Mouse (Mus musculus): ENCODE data around the gene Unc13d. TPM values are rescaled to one million over a fixed set of nuclear protein-coding genes. Genes with fewer than 3 reads are reported as not detected.
A peak's percentile ranks its signal among the peaks of the same experiment; 100 is the strongest.

The Unc13d gene
- total RNA-seq, 1 experiment from 2014 or later = 29.9 TPM

DNA sequence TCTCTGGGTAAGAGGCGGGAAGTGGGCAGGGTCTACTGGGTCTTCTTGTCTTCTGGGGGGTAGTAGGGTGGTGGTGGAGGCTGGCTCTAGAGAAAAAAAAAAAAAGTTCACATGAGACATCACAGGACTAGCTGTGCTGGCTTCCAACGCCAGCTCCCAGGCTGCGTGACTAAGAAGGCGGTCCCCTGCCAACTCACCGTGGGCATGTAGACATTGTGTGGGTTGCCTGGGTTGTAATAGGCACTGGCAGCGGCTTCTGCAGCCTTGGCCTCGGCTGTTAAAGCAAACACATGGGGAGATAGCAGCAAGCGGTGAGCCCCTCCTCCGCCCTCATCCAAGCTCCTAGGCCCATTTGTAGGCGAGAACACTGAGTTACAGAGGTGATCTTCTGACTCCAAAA is 1.8 kb upstream of the Unc13d start:
- no peak for ATAC-seq (replicated peaks; ENCODE audit: low read depth, poor library complexity, severe bottlenecking)

DNA sequence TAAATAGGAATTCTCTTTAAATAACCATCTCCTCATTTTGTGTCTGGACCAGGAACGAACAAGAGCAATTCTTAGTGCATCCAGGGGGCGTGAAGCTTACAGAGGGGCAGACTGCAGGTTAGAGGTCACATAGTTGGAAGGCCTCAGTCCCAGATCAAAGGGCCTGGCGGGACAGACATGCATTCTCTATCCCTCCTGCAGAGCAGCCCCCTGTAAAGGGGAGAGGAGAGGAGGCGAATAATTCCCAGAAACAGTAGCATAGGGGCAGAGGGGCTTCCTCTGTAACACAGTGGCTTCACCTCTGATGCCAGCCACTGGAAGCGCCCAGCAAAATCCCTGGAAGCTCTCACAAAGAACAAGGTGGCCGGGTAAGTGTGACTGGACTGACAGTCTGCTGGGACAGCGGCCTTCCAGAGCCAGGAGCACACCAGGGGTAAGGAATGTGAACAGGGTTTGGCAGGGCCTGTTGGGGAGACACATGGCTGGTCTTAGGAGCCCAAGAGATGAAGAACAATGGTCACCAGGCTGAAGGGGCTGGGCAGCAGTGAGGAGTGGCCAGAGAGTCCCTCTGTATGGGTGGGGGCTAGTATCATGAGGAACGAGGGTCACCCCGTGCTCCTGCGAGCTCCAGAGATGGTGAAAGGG is 1.0 kb upstream of the Unc13d start:
- ATAC-seq (replicated peaks; ENCODE audit: low read depth, poor library complexity, severe bottlenecking) = no peak

DNA sequence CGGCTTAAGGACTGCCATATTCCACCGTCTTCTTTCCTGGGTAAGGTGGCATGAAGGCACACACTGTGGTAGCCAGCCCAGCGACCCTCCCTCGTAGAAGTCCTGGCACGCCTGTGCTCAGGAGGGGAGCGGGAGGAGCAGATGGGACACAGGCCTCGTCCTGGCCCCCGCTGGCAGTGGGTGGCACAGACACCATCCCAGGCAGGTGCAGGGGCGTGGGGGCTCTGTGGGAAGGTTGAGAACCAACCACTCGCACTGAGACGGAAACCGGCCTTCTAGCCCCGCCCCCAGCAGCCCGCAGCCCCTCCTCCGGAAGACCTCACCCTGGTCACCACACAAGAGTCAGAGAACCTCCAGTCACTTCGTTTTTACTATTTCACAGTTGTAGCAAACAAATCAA is 460 bp upstream of the Unc13d start:
- ATAC-seq (replicated peaks; ENCODE audit: low read depth, poor library complexity, severe bottlenecking) = peak; percentile 45

DNA sequence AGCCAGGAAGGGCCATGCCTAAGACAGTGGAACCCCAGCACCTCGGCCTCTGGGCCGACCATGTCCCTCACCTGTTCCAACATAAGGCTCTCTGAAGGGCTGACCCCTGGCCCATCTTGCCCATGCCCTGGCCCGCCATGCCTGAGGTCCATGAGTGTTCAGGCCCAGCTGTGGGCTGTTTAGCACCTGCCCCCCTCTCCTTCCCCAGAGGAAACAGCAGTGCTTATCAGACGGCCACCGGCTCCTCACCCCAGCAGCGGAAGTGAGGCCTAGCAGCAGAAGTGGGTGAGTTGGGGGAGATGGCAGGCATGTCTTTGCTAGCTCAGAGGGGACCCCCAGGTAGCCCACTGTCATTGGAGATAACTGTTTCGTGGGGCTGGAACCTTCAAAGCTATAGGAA is 925 bp downstream of the Unc13d start:
- ATAC-seq (replicated peaks; ENCODE audit: low read depth, poor library complexity, severe bottlenecking) = peak; percentile 52

DNA sequence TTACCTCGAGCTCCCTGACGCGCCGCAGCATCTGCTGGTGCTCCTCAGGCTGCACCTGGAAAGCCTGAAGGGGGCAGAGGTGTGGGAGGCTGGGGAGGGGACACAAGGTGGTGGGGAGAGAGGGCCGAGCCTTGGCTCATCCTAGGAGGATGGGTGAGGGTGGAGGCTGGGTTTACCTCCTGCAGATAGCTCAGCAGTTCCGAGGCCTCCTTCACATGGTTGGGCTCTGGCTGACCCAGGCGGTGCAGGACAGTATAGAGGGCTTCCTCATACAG is 1.6 kb downstream of the Unc13d start:
- no peak for ATAC-seq (replicated peaks; ENCODE audit: low read depth, poor library complexity, severe bottlenecking)

DNA sequence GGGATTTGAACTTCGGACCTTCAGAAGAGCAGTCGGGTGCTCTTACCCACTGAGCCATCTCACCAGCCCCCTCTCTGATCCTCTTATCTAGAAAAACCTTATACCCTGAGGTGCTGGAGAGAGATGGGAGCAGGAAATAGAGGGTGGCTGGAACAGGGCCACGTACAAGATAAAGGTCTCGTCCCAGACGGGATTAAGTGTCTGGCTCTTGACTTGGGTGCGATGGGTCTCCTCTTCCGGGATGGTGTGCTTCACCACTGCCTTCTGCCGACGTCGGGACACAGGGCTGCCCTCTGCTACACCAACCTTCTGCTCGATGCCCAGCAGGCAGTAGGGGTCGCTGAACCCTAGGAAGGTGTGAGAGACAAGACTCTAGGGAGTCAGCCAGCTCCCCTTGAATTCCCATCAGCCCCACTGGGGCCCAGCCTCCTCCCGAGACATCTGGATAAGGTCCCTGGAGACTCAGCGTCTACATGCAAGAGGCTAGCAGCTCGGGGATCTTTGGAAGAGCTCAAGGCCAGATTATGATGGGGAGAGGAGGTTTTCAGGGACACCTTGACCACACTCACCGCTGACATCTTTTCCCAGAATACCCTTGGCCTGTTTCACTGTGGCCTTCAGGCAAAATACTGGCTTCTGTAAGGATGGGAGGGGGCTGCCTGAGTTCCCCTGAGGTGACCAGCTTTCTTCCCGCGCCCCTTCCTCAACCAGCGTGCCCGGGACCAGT is 2.1 kb downstream of the Unc13d start:
- ATAC-seq (replicated peaks; ENCODE audit: low read depth, poor library complexity, severe bottlenecking) = peak; percentile 7; the same call in 1 of the 2 replicates

DNA sequence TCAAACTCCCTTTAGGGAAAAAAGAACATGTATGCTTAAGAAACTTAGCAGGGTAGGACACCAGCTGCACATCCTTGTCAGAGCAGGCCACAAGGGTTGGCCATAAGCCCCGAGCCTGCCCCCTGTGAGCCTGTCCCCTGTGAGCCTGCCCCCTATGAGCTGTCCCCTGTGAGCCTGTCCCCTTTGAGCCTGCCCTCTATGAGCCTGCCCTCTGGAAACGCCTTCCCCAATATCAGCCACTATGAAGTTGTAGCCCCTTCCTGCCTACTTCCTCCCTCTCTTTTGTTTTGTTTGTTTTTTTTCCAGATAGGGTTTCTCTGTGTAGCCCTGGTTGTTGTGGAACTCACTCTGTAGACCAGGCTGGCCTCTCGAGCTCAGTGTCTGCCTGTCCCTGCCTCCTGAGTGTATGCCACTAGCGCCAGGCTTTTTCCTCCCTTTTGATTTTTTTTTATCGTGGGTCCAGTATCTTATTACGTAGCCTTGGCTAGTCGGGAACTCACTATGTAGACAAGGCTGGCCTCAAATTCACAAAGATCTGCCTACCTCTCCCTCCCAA is 3.2 kb downstream of the Unc13d start:
- ATAC-seq (replicated peaks; ENCODE audit: low read depth, poor library complexity, severe bottlenecking) = peak; percentile 20; the same call in 1 of the 2 replicates

DNA sequence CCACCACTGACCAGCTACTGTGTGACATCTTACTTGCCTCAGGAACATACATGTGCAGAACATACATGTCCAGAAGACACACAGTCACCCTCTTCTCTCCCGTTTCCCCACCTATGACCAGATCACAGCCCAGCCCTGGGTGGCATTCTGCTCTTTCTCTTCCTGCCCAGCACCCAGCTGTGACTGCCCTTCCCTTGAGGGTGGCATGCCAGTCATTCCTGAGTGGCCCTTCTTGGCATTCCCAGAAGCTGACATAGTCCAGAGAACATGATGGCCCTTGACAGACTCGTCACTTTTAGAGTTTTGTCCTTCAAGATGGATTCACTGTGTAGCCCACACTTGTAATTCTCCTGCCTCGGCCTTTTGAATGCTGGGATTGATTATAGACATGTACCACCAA is 5.2 kb downstream of the Unc13d start:
- ATAC-seq (replicated peaks; ENCODE audit: low read depth, poor library complexity, severe bottlenecking) = no peak

DNA sequence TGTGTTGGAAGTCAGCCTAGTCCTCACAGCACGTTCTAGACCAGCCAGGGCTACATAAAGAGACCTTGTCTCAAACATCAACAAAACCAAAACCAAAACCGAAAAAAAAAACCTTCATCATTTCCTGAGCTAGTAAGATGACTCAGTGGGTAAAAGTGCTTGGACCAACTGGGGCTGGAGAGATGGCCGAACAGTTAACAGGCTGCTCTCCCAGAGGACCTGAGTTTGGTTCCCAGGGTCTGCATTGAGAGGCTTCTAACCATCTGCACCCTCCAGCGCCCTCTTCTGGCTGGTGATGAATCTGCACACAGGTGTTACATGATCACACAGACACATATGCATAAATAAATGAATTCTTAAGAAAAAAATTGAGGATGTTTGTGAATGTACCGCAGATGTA is 6.3 kb downstream of the Unc13d start:
- peak; percentile 33 for ATAC-seq (replicated peaks; ENCODE audit: low read depth, poor library complexity, severe bottlenecking)

DNA sequence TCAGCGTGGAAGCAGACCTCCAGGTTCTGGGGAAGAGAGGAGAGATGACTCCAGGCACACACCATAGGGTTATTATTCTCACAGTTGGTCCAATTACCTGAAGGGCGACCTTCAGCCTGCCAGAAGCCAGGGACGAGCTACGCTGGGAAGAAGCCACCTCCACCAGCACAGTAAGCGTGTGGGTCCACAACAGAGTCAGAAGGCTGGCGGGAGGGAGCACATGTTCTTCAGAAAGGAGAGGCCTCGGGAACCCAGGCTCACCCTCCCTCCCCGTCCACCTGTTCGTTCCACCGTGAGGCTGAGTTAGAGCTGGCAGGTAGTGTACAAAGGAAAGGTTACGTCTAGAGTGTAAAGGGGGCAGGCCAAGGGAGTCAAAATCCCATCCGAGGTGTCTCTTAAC is 12.4 kb downstream of the Unc13d start:
- ATAC-seq (replicated peaks; ENCODE audit: low read depth, poor library complexity, severe bottlenecking) = no peak

DNA sequence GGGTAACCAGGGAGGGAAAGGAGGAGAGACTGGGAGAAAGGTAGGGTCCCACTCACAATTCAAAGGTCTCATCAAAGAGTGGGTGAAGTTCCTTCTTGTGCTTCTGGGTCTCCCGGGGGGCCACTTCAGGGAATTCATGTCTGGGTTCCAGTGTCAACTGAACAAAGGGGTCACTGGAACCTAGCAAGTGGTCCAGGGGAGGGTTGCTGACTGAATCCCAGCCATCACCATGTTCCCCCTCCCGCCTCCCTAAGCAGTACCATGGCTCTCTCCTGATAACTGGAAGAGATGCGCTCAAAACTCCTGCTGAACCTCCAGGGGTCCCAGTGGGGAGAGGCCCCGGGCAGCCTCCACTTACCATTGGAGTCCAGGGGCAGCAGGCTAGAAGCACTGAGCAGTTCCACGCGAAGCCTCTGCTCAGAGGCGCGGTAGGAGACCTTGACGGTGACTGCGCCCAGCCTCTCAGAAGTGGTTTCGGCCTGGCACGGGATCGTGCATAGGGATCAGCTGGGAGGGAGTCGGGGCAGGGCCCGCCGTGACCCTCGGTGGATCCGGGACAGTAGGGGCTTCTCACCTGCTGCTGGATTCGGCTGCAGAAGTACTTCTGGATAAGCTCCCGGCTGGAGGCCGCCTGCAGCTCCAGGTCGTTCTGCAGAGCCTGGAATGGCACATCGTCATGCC is 13.4 kb downstream of the Unc13d start:
- no peak for ATAC-seq (replicated peaks; ENCODE audit: low read depth, poor library complexity, severe bottlenecking)

DNA sequence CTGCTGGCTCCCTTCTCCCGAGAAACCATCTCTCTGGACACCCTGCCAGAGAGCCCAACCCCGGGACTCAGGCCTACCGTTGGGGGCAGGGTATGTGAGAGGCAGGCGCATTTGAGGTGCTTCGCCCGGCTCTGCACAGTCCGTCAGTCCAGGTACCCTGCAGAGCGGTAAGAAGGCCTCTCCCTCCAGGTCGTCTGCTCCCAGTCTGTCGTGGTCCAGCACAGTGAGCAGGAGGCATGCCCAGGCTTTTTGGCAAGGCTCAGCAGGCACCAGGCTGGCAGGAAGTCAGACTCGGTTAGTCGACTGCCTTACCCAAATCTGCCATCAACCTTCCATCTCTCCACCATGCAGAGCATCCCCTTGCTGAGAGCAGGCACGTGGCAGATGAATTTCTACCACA is 14.2 kb downstream of the Unc13d start:
- ATAC-seq (replicated peaks; ENCODE audit: low read depth, poor library complexity, severe bottlenecking) = no peak

DNA sequence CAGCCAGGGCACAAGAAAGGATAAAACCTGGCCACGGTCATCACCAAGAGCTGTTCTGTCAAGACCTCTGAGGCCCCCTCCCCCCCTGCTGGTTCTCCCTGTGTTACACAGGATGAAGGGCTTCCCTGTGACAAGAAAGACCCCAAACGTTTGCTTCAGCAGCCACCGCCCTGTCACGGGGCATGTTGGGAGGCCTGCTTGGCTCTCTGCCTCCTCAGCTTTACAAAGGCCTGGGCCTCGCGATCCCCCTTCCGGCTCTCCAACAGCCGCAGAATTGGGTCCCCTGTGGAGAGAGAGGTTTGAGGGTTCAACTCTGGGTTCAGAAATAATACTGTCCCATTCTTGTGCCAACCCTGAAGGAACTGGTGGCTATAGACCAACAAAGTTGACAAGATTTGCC is 15.2 kb downstream of the Unc13d start:
- ATAC-seq (replicated peaks; ENCODE audit: low read depth, poor library complexity, severe bottlenecking) = no peak

DNA sequence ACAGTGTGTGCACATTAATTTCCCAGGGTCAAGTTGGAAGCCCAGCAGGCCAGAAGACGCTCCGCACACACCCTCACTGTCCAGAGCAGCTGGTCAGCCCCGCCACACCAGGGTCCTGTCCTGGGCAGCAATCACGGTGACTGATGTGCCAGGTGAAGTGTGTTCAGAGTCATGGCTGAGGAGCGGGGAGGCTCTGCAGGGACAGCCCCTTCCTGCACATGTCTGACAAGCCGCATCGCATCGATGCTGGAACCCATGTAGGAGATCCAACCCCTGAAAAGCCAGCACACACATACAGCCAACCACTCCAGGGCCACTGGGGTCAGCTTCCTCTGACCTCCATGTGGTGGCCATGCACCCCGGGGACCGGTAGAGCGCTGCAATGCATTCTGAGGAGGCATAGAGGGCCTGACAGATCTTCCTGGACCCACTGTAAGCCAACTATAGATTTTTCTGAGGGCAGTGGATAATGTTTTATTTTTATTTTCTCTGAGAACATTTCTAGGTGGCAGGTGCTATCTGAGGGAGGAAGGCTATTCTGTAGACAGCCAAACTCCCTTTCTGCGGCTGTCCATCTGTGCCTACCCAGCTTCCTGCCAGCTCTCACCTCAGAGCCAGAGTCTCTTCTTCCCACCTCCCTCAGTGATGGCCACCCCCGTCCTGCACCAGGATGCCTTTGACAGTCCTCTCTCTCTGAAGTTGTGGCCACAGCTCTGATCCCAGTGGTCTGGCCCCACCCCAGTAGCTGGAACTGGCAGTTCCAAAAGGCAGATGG is 15.9 kb downstream of the Unc13d start:
- no peak for ATAC-seq (replicated peaks; ENCODE audit: low read depth, poor library complexity, severe bottlenecking)

DNA sequence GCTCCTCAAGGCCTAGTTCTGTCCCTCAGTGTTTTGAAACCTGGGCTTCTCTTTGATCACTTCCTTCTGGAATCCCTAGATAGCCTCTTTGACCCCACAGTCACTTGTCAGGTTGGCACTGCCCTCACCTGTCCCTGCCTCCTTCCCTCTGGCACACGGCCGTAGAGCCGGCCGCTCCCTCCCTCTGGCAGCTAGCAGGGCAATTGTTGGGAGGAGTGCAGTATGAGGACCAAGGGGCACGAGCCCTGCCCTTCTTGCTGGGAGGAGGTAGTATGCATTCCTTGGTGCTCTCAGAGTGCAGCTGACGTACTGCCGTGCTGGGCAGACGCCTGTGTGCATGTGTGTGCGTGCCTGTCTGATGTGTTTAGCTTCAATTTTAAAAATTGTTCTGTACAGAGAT is 17.2 kb downstream of the Unc13d start:
- no peak for ATAC-seq (replicated peaks; ENCODE audit: low read depth, poor library complexity, severe bottlenecking)

DNA sequence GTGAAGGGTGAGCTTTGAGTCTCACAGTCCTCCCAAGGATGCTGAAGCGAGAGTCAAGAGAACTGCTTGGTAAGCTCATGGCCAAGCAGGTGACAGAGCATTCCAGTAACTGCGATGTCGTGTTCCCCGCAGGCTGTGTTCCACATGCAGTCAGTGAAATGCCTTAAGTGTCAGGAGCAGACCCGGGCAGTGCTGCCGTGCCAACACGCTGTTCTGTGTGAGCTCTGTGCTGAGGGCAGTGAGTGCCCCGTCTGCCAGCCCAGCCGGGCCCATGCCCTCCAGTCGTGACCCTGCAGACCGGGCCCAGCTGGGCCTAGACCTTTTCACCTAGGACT is 18.1 kb downstream of the Unc13d start:
- ATAC-seq (replicated peaks; ENCODE audit: low read depth, poor library complexity, severe bottlenecking) = no peak

DNA sequence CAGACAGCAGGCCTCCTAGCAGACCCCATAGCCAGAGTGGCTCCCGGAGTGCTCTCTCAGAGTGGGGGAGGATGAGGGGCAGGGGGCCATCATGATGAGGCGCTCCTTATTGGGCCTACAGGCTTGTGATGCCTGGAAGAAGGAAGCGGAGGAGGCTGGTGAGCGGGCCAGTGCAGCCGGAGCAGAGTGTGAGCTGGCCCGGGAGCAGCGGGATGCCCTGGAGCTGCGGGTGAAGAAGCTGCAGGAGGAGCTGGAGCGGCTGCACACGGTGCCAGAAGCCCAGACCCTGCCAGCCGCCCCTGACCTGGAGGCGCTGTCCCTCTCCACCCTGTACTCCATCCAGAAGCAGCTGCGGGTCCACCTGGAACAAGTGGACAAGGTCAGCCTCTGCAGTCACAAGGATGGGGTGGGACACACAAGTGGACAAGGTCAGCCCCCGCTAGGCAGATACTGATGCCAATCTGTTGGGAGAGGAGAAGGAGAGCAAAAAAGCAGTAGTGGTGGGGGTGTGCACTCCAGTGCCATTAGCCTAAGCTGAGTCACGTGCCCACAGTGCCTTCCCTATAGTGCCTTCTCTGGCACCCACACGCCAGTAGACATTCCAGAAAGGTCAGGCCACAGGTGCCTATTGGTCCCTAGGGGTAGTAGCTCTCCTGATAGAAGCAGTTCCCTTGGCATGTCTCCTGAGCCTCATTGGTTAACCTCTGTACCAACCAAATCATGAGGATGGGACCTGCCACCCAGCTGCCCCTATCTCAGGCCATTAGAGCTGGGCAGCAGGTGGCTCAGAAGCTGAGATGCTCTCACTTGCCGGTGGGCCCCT is 18.7 kb downstream of the Unc13d start:
- ATAC-seq (replicated peaks; ENCODE audit: low read depth, poor library complexity, severe bottlenecking) = no peak

DNA sequence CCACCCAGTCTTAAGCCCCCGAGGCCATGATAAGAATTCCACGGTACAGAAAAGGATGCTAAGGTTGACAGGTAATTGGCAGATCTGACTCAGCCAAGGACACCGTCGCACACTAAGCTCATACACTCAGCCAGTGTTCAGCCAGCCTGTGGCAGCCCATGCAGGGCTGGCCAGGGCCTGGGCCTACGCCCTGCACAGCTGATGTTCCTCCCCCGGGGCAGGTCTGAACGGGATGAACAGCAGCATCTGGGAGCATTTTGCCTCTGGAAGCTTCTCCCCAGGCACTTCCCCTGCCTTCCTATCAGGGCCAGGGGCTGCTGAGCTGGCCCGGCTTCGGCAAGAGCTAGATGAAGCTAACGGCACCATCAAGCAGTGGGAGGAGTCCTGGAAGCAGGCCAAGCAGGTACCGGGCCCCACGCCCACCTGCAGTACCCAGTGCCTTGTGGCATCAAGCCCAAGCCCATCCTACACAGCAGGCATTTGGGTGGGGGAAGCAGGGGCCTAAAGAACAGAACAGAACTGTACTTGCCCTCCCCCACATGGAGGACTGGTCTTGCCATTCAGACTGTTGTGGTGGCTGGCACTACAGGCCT is 19.6 kb downstream of the Unc13d start:
- no peak for ATAC-seq (replicated peaks; ENCODE audit: low read depth, poor library complexity, severe bottlenecking)

DNA sequence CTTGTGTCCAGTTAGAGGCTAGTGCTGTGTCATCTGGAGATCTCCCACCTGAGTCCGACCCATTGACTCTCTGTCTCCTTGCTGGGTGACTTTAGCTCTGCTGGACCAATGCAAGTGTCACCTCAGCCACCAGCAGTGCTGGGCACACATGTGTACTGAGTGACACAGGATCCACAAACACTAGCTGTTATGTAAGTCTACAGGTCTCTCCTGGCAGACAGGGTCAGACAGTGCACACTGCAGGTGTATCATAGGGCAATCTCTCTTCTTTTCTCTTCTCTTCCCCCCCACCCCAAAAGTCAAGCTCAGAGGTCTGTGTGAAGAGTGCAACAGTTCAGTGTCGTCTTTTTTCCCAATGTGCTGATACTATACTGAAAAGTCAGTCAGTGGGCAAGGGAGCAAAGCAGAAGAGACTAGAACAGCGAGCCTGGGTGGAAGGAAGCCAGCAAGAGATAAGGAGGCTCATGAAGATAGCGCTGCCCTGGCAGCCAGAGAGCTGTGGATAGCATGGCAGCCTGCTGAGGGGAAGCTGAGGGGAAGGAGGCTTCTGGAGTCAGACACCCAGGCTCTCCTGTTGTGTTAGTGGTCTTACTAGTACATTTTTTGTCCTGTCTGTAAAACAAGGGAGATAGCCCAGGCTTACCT is 20.4 kb downstream of the Unc13d start:
- ATAC-seq (replicated peaks; ENCODE audit: low read depth, poor library complexity, severe bottlenecking) = peak; percentile 62
